Mouse (Mus musculus) thymus, adult 2 months (tissue): ENCODE measurements around the gene 3110082I17Rik.

ENCODE experiments used
- CTCF ChIP-seq: fragments of 200-500 bp; IDR thresholded peaks from 2 replicates; pipeline ENCODE4 v1.5.1; 2012; ENCODE audit warnings: mild to moderate bottlenecking, control low read depth, low read length, moderate library complexity, borderline replicate concordance; ENCODE audit not compliant: control insufficient read depth, poor library complexity, insufficient read depth; ENCODE audit errors: extremely low read depth
- POLR2A ChIP-seq: fragments of 200-500 bp; IDR thresholded peaks from 2 replicates; pipeline ENCODE4 v1.6.1; 2012; ENCODE audit warnings: mild to moderate bottlenecking, low read length, control low read depth, moderate library complexity; ENCODE audit not compliant: control insufficient read depth, poor library complexity, insufficient read depth; ENCODE audit errors: extremely low read depth

DNA sequence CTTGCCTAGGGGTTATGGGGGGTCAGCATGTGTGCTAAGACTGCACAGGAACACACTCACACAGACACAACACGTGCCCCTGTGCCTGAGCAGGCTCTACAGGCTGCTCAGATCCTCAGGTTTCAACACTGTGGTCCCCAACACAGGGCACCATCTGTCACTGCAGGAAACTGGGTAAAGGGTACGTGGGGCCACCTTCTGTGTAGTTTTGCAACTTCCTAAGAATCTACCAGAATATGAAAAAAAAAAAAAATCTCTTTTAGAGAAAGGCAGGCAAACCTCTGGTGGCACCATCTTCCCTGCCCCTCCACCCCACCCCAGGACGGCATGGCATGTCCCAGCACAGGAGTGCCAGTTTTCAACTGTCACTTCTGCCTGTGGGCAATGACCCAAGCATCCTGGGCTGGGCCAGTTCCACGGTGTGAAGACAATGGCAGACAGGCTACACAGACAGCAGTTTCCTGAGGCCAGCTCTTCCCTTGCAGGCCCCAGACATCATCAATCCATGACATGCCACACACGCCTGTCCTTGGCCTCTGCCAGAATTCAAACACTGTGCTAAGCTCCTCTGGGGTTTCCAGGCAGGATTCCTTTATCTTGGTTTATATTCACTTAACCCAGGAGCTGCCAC lies 11.1 kb downstream of the 3110082I17Rik start:
- no peak for TF ChIP-seq POLR2A
- TF ChIP-seq CTCF, result no peak
